Mouse (Mus musculus) brain, embryonic 18.5 days (tissue): ENCODE measurements around the gene Tenm2.
A peak's percentile ranks its signal among the peaks of the same experiment; 100 is the strongest.

Experiments
- DNase-seq: peaks from one replicate; pipeline ENCODE4 v3.0.0-alpha.2; 2012; ENCODE audit warnings: low read depth, low spot score

Gene Tenm2

DNA sequence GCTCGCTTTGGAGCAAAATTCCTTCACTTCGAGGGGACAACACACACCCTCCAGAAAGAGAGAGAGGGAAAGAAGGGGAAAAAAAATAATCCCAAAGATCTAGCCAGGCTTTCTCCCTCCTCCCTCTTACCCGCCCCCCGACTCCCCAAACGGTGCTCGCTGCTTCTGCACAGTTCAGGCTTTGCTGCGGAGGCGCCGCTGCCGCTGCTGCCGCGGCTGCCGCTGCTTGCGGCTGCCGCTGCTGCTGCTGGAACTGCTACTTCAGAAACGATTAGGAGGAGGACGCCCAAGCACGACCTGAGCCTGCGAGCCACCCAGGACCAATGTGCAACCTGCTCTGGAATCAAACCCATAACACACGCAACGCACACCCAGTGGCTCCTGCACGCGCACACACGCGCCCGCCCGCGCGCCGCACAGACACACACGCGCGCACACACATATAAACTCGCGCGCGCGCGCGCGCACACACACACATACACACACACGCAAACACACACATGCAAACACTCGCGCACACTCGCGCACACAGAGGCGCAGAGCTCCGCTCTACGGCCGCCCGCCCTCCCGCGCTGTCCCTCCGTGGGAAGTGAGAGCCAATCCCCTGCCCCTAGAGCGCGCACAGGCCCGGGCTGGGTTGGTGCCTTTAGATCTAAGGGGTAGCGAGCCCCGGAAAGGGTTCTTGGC is at the start of gene Tenm2:
TSS of gene Tenm2 (minus strand) at position 51 of the 687 bp plus-strand sequence.
- DNase-seq, result peak; percentile 71

DNA sequence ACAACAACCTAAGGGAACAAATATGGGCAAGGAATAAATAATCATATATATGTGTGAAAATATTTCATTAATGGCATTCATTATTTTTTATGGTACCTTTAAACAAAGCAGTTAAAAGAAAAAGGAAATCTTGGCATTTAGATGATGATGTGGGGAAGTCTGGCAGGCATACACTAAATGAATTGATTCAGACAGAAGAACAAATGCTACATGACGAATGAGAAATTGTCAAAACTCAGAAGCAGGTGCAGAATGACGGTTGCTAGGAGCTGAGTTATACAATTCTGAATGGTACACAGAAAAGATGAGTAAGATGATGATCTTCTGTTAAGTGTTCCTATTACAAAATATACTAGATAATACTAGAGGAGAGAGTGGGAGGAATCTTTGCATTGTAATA is 49.4 kb upstream of the Tenm2 start:
- no peak for DNase-seq

DNA sequence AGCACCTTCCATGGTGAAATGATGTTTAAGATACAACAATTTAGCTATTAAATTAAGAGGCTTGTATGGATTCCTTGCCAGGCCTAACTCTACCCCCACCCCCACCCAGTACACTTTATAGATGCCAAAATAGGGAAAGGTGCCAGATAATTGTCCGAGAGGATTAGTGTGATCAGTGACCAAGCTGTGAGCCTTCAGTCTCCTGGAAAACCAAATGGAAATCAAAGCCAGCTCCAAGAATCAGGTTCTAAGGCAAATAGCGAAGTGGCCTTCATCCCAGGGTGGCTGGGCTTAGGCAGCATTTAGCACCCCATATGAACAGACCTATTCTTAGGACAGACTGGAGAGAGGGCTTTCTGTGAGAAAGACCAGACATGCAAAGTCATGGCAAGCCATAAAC is 13.0 kb upstream of the Tenm2 start:
- no peak for DNase-seq

DNA sequence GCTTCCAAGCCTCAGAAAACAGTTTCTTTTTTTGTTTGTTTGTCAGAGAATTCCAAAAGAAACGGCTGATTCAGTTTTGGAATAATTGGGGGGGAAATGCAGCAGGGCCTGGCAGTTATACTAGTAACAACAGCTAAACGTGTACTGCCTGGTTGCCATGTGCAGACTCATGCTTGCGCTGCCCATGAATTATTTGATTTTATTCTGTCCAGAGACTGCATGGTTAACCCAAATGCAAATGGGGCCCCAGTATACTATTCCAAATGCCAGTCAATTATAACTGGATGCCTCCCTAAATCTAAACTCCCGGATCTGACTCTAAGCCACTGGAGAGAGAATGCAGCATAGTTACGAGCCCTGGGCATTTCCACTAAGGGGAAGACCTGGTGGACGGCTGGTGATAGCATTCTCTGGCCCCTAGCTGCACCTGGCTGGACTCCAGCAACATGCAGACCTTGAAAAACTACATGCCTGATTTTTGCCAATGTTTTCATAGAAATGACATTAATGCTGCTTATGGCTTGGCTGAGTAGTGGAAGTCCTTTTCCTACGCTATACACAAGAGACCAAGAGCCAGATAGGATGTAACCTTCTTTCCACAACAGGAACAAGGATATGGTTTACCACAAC is 1.4 kb upstream of the Tenm2 start:
- DNase-seq, result no peak

DNA sequence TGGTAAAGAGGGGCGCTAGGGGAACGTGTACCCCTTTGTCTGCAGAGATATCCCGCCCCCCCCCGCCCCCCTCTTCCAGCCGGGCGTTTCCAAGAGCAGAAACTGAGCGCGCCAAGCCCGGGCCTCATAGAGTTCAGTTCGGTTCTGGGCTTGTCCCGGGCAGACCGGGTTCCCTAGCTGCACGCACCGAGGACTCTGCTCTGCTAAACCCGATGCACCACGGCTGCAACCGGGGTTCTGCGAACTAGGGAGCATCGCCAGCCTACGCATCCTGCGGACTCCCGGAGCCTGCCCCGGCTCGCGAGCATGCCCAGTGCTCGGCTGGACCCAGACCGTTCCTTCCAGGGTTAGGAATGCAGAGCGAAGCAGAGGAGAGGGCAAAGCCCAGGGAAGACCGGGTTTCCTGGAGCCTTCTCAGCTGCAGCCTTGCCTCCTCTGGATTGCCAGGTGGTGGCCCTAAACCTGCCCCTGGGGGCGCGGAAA is 878 bp upstream of the Tenm2 start:
- peak; percentile 43 for DNase-seq

DNA sequence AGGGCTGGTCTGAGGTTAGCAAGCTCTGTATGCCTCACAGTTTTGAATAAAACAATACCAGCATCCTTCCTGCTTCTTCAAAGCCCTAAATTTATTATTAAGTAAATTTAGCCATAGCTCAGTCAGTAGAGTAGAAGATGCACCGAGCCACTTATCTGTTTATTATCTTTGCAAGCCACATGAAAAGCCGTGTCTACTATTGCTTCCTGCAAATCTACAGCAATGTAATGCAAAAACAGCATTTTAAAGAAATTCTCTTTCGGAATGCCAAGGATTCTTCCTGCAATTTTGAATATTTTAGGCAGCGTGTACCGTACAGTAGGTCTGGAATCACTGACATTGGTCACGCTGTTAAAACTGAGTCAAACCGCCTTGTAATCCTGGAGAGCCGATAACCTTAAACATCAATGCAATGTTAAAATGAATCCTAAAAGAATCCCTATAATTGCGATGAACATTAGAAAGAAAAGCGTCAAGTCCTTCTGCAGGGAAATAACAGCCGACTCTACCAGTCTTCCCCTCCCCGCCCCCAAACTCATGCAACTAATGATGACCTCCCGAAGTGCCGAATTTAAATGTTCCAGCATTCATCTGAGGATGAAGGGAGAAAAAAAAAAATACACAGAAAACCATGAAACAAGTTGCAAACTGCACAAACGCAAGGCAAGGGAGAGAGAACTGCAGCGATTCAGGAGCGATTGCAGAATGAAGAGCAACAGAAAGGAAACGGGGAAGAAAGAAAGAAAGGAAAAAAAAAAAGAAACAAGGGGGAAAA is 556 bp downstream of the Tenm2 start:
- DNase-seq, result no peak

DNA sequence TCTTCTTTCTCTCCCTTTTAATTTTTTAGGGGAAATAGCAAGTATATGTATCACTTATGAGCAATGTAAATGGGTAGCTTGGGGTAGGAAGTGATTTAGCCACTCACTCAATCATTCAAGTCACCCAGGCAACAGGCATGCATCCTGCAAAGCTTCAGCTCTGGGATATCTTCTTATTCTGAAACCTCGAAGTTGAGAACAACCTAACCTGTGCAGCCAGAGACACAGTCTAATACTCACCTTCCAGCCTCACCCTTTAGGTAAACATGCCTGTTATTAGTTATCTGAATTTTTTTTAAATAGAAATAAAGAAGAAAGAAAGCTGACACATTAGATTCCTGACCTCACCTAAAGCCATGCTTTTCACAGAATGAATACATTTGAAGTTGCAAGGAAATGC is 8.4 kb downstream of the Tenm2 start:
- DNase-seq, result no peak

DNA sequence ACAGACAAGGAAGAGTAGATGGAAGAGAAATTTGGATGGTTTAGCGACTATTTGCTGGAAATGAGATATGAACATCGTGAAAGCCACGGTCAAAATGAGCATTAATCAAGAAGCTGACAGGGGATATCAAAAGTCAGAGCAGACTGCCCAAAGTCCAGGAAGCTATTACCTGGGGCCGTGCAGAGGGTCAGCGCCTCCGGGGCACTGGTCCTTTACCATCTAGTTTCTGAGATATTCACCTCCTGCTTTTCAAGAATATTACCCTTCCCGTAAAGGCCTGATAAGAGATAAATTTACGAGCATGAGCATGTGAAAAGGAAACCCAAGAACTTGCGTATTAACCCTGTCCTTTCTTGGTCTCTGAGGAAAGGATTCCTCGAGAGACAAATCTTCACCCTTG is 8.8 kb downstream of the Tenm2 start:
- no peak for DNase-seq

DNA sequence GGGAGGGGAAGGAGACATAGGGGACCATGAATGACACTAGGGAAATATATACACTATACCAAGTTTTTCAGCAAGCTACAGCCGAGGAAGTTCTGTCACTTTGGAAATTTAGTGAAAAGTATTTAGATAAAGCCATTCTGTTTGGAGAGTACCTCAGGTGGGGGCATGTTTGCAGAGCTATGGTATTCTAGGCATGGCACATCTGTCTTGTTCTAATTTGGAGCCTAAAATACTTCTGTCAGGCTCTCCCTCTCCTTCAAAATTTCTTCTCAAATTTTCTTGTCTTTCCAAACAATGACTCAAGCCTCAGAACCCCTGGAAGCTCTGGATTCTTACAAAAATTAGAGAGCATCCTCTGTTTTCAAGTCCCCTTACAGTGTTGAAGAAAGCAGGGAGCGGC is 13.0 kb downstream of the Tenm2 start:
- DNase-seq, result no peak

DNA sequence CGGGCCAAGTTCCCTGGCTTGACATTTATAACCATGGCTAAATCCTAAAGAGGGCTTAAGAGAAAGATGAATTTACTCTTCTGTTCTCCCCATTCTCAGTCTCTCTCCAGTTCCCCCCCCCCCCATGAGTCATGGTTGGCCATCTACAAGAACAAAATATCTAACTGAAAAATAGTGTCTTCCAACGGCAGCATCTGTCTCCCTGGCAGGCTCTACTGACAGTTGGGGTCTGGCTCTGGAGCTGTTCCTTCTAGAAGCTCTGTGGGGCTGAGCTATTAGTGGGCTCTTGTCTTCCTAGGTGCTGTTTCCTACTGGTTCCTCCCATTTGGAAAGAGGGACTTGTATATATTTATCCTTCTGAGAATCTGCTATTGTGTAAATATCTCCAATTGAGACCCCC is 13.7 kb downstream of the Tenm2 start:
- no peak for DNase-seq

DNA sequence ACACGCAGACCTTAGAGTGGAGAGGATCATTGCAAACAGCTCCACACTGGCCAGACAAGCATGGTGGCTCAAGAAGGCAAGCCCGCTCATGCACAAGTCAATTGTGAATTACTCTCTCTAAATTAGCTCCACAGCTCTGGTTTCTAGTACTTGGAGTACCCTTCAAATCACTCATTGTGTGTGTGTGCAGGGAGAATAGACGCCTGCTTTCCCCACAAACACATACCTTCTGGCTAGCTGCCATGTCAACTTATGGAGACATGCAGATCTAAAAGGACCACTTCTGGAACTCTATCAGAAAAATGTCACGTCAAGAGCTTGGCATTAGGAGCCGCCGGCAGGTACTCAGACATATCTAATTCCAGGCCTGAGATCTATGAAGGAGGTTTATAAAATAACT is 14.8 kb downstream of the Tenm2 start:
- DNase-seq, result no peak

DNA sequence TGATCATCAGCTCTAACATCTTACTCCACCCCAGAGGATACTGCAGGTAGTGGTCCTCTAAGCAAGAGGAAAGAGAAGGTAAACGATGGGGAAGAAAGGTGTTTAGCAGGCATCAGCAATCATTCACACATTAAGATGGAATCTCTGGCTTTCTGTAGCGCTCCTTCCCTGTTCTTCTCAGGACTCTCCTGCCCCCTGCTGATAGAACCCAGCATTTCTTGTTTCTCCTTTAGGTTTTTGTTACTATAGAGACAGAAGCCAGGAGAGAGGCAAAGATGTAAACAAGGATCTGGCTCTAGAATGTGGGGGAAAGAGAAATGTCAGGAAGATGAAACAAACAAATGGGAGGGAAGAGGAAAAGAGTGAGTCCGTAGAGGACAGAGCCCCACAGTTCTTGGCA is 49.6 kb downstream of the Tenm2 start:
- DNase-seq, result peak; percentile 18

DNA sequence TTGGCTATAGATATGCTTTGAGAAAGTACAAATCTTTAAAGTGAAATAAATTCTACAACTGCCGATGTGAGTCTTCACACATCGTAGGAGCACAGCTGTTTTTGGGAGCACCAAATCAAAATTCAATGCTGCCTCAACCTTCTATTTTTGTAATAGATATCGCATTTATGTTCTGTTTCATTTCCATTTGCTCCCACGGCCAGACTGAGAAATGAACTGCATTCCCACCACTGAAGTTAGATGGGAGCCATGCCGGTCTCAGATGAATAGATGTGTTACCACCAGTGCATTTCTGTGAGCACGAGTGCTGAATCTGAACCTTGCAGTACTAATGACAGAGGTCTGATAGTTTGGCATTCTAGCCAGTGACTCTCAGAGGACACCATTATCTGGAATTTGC is 58.3 kb downstream of the Tenm2 start:
- no peak for DNase-seq

DNA sequence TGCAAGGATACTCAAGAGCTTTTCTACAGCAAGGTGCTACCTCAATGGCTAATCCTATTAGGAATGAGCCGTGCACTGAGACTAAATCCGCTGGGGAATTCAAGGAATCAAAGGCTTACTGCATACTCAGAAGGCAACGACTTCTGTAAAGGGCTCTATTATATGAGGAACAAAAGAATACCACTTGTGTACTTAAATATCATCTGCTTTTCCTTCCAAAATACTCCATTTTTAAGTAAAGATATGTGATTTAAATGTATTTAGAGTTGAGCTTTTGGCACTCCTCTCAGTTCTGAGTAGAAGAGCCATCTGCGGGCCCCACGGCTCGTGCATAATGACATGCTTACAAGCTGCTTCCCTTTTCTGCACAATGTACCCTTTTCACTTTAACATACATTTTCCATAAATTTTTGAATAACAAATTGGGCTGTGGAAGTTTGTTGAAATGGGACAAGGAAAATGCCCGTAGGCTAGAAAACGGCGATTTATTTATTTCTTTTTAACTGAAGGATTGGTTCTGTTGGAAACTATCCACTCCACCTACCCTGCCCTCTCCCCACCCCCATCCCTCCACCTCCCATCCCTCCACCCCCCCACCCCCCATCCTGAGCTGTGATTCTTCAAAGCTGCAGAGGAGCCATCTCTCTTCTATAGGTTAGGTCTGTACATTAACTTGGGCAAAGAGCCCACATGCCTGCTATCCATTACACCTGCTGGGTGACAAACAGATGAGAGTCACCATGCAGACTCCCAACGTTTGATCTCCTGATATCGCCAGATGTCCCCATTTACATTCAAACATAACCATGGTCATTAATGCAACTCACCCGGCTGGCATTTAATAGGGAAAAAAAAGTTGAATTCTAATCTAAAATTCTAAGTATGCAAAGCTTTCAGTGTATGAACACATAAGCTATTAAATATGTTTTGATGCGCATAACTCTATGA is 81.6 kb downstream of the Tenm2 start:
- peak; percentile 67 for DNase-seq

DNA sequence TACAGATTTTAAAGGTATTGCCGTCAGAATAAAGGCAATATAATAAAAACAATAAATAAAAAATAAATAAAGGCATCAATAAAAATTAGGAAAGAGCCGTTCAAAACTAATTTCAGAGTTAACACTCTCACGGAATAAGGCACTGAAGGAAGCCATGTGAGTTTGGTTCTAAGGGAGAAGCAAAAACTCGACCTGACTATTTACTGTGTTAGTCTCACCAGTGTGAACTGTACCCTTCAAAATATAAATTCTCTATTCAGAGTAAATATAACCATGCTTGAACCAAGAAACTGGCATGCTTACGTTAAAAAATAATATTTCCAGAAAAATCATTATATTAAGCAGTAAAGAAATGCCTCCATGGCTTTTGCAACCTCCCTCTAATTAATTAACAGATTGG is 82.4 kb downstream of the Tenm2 start:
- no peak for DNase-seq

DNA sequence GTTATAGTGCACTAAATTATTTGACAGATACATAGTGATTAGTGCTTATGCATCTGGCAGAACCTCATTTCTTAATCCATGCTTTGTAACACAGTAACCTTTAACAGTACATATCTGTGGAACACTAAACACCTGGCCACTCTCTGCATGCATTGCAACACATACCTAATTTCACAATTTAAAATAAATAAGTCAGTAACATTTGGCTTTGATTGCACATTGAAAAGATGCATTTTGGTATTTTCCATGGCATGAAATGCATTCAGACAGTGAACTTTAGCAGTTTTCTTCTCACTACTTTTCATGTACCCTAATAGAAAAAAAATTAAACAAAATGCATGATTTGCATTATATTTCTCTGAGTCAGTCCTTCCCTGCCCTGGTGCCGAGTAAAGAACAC is 85.8 kb downstream of the Tenm2 start:
- DNase-seq, result no peak

DNA sequence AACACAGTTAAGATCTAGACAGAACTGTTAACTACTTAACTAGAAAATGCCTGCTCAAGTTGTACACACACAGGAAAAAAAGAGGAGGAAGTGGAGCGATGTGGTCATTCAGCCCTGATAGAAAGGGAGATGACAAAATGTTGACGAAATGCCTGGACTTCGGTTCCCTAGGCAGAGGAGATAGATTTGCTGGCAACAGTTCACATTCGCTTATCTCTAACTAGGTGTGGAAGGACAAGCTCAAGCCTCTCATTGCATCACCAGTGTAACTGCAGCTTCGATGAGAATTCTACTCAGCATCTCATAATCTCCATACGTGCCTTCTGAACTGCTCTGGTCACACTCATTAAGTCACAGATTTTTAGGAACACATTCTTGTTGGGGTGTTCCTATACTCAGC is 91.8 kb downstream of the Tenm2 start:
- DNase-seq, result no peak

DNA sequence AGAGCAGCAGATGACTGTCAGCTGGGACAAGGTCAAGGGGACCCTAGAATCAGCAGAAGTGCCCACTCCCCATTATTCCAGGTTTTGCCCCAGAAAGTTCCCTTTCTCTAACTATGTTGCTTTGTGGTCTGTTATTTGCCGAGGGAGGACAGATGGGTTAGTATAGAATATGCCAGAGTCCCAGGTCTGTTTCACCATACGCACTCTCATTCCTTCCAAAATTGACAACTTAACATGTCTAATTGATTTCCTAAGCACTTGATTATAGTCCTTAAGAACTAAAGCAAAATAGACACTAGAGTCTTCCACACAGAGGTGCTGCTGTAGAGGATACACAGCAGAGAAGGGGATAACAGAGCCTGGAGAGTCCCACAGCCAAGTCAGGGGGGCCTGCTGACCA is 92.3 kb downstream of the Tenm2 start:
- no peak for DNase-seq

DNA sequence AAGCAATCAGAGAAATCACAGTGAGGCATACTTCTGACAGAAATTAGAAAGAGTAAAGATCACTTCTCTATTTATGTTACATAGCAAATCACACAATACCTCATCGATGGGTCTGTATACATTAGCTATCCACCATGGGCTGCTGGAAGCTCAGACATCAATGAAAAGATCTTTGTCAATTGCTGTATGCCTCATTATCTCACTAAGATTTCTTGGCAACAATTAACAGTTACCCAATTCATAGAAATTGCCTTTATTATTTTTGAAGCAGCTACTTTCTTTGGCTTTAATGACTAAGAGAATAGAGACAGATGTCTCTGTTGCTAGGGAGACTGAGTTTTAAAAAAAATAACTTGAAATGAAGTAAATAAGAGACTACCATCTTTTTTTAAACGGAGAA is 106.9 kb downstream of the Tenm2 start:
- no peak for DNase-seq

DNA sequence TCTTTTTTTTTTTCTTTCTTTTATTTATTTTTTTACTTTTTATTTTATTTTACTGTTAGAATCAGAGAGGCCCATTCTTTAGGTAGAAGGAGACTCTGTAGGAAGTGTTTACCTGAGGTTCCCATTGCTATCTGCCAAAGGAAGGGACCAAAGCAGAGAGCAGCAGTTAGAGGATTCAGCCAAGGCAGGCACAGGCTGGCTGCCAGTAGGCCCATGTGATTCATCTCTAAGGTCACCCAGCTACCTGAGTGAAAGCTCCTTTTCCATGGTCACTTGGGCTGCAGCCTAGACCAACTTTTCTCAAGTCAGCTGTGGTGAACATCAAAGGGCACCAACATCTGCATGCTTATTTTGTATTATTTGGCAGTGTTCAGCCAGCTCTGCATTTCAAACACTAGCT is 117.7 kb downstream of the Tenm2 start:
- DNase-seq, result no peak

DNA sequence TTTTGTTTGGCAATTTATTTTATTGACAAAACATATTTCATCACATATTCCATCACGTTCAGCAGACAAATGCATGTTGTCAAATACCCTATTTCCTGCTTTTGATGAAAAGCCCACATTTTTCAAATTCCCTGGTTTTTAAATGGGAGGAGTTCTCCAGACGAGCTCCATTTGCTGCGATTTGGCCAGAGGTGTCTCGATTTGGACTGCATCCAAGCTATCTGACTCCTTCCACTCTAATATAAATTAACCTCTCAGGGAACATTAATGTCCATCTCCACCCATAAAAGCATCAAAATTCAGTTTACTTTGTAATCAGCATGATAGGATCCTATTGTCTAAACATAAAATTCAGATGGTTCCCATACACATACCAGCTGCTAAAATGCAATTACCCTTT is 120.6 kb downstream of the Tenm2 start:
- no peak for DNase-seq

DNA sequence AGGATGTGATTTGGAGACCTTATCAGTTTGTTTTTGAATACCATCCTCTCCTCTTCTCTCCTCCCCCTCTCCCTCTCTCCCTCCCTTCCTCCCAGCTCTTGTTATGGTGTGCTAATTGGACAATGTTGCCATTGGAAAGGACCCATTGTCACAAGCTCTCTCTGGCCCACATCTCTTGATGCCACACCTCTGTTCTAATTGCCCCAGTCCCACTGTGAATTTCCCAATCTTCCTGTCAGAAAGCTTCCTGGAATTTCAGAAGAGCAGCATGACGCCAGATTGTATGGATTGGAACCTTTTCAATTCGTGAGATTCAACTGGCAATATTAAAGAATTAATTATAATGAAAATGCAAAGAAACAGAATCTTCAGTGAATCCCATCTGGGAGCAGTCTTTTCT is 128.7 kb downstream of the Tenm2 start:
- no peak for DNase-seq
